Mouse (Mus musculus) lung, adult 2 months (tissue): ENCODE measurements around the gene Slc47a2.

Experiments
- CTCF ChIP-seq: fragments of 200-500 bp; IDR thresholded peaks from 2 replicates; pipeline ENCODE4 v1.5.1; 2011; ENCODE audit warnings: mild to moderate bottlenecking, low read length, control low read depth; ENCODE audit not compliant: insufficient read depth
- POLR2A ChIP-seq: fragments of 200-500 bp; IDR thresholded peaks from 2 replicates; pipeline ENCODE4 v1.6.1; 2011; ENCODE audit warnings: low read depth, mild to moderate bottlenecking, control low read depth, low read length, borderline replicate concordance; ENCODE audit errors: extremely low read depth

DNA sequence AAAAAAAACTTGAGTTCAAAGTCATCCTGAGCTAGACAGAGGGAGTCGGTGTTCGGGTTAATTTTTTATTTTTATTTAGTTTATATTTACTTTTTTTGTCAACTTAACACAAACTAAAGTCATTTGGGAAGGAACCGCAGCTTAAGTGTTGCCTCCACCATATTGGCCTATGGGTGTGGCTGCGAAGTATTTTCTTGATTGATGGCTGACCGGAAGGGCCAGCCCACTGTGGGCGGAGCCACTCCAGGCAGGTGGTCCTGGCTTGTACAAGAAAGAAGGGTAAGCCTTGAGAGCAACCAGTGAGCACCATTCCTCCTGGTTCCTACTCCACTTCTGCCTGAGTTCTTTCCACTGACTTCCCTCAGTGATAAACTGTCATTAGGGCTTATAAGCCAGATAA lies 21.4 kb upstream of the Slc47a2 start:
- TF ChIP-seq CTCF (no peak), POLR2A (no peak)
